Mouse (Mus musculus) spleen, postnatal 10 days (tissue): ENCODE measurements around the gene Gcc1.

Experiments
- DNase-seq, 2 experiments: peaks; one replicate each; pipeline ENCODE4 v3.0.0; 2021 to 2022; ENCODE audit warnings: low spot score in 2 of 2

Gcc1 gene

DNA sequence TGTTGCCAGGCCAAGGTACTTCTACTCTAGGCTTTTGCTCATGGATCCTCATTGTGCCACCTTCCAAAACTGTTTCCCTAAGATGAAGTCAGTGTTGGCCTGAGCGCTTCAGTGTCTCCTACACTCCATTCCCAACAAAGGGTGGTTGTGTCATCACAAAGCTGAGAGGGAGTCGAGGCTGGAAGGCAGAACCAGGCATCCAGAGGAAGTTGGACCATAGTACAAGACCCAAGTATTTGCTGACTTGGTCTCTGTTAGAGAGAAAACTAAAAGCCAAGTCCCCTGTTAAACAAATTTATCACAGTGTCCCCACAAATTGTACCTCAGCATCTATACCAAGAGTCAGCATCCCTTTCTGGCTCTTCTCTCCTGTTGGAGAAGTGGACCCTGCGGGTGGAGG is at the start of gene Gcc1:
Gene Gcc1, minus strand, starts transcription at position 101 of the 400 bp plus-strand sequence.
- no peak for DNase-seq

DNA sequence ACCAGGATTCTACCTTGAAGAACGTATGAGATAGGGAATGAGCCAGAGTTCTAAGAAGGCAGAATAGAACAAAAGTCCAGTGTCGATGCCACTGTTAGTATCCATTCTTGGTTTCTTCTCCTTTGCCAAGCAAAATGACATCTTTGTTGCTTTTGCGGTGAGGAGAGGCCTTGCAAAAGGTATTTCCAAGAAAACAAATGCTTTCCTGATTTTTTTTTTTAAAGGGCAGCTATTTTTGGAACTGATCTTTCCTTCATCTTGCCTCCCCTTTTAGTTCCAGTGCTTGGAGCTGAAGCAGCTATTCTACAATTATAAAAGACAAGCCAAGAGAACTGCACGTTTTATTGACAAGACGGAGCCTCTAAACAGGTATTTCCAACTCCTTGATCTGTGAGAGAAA is 46.6 kb upstream of the Gcc1 start, which contains the start of gene Snd1:
Gene Snd1, plus strand, starts transcription at position 301 of the 400 bp plus-strand sequence.
- DNase-seq: no peak

DNA sequence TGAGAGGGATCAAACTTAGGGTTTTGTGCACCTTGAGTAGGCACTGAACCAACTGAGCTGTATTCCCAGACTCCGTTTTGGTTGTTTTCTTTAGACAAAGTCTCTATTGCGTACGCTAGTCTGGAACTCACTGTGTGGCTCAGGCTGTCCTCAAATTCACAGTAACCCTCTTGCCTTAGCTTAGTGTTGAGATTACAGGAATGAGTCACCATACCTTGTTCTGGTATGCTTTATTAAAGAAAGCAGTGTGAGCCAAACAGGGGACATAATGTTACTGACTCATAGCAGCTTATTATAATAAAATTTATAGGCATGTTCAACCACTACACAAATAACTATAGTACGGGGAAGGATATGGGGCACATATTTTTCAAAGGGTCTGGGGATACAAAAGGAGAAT is 46.0 kb upstream of the Gcc1 start:
- DNase-seq: no peak

DNA sequence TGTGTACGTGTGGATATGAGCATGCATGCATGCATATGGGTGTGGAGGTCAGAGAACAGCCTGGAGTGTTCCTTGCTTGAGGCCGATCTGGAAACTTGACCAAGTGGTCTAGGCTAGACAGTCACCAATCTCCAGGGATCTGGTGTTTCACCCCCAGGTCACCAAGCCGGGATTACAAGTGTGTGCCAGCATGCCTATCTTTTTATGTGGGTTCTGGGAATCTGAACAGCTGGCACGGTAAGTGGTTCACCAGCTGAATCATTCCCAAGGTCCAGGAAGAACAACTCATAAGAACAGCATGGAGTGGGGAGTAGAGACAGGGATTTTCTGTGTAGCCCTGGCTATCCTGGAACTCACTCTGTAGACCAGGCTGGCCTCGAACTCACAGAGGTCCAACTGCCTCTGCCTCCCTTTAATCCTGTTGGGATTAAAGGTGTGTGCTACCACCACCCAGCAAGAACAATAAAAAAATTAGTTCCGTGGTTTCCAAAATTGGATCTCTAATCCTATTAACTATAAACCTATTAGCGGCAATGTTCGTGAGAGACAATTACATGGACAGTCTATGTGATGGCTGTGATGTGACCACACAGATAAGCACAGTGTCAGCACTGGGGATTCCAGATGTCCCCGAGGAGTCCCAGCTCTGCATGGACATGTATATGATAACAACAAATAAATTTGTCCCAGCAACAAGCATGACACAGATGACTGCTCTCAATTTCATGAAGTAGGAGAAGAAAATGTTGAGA is 43.3 kb upstream of the Gcc1 start:
- DNase-seq: no peak

DNA sequence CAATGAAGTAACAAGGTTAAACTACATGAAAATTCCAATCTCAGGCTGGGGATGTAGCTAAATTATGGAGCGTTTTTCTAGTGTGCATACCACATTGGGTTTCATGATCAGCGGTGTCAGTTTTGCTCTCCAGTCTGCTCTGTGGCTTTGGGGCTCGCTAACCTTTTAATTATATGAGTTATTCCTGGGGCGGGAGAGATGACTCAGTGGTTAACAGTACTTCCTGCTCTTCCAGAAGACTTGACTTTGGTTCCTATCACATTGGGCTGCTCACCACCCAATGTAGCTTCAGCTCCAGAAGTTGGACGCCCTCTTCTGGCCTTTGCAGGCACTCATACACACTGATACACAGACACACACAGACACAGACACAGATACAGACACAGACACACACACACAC is 42.4 kb upstream of the Gcc1 start:
- no peak for DNase-seq

DNA sequence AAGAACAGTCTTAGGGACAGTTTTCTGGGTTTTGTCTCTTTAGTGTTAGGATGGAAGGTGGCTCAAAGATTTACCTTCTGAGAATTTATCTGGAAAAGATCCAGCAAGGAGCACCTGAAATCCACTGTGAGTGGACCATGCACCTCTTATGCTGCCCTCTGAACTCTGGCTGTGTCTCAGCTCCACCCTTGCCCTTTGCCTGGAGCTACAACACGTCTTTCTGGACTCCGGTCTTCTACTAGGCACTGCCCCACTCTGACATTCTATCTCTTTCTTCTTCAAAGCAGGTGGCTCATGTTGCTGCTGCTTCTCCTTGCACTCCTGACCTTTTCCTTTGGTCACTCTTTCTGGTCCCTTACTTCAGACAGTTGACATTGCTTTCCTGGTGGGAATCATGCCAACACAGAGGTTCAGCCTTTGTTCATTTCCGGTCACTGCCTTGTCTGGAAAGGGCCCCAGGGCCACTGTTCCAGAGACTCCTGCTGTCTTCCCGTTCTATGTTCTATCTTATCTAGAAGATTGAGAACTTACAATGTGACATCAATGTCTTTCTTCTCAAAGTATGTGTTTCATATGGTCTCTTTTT is 41.9 kb upstream of the Gcc1 start:
- DNase-seq: no peak

DNA sequence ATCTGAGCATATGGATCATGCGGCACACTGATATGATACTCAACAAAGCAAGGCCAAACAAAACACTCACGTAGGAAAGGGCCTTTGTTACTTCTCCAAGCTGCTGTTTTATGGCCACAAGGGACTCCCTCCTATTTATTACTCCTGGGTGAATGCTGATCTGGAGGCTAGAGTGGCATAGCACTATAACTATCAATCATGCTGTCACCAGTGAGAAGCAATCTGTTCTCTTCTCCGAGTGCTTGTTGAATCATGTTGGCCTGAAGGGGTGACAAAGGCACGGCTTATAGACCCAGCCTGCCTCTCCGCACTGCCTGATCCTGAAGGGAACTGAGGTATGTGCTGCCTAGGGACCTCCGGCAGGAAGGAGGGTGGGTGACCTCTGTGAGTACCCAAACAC is 36.4 kb upstream of the Gcc1 start:
- no peak for DNase-seq

DNA sequence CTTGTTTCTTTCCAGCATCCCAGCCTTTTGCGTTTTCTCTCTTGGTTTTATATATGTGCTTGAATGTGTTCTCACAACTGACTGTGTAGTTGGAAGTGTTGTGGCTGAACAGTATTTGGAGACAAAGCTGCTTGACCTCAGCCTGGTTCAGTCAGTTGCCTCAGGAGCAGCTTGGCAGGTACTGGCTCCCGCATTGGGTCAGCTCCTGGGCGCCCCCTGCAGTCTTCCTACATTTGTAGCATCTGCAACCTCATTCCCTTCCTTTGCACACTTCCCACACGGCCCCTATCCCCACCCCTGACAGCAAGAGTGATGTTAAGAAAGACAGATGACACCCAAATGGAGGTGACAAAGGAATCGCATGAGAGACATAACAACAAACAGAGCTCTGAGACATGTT is 32.3 kb upstream of the Gcc1 start:
- DNase-seq: peak; percentile 35 to 68

DNA sequence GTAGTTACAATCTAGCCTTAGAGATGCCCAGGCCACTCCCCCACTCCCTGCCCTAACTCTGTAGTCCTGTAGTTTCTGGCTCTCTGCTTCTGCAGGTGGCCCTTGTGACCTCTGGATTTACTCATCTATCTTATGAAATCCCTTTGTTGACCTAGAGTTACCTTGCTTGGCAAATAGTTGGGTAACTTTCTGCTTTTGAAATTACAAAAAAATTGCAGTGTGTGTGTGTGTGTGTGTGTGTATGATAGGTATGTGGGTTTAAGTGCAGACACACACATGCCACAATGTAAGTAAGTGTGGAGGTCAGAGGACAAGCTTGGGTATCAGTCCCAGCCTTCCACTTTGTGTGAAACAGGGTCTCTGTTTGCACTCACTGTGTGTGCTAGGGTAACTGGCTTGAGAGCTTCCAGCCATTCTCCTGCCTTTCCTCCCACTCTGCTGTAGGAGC is 31.1 kb upstream of the Gcc1 start:
- no peak for DNase-seq

DNA sequence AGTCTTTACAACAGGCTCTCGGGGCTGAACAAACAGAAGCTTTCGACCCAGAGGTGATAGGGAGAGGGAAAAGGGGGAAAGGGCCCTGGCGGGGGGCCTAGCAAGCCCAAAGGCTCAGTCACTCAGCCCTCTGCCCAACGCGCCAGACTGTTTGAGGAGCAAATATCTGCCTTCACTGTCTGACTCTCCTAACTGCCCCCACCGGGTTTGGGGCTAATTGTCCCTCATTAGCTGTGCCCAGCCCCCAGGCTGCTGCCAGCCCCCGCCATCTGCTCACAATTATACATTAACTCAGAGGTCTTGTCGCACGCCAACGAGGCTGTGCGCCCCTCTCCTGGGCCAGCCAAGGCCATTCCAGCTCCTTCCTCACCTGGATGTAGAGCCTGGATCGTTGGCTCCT is 22.8 kb upstream of the Gcc1 start:
- no peak for DNase-seq

DNA sequence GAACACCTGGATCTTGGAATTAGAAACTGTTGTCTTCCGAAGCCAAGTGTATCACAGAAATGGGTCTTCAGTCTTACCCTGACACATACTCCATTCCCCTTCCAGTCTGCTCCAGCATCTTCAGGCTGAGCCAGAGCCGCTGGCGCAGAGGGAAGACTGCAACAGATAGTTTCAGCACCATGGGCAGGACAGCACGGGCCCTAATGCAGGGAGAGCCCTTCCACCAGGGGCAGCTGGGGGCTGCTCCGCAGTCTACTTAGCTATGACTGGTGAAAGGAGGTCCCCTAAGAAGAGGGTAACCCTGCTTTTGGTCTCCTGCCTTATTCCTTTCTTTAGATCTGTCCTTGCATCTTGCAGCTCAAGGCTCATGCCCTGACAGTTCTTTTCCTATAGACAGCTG is 22.3 kb upstream of the Gcc1 start:
- no peak for DNase-seq

DNA sequence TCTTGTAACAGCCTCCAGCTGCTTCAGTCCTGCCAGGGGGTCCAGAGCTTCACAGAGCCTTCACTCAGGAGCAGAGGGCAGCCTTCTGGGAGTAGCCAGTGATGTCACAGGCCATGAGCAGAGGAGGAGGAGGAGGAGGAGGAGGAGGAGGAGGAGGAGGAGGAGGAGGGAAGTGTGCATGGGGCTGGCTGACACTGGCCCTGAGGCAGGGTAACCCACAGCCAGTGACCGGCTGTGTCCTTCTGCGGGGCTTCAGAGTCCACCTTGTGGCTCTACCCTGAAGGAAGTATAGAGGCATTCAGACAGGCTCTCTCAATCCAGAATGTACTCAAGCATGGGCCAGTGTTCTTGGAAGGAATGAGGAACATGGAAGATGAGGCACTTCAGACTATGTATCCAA is 21.1 kb upstream of the Gcc1 start, which contains the start of gene Pax4:
Gene Pax4, minus strand, starts transcription at position 101 of the 400 bp plus-strand sequence.
- DNase-seq: no peak

DNA sequence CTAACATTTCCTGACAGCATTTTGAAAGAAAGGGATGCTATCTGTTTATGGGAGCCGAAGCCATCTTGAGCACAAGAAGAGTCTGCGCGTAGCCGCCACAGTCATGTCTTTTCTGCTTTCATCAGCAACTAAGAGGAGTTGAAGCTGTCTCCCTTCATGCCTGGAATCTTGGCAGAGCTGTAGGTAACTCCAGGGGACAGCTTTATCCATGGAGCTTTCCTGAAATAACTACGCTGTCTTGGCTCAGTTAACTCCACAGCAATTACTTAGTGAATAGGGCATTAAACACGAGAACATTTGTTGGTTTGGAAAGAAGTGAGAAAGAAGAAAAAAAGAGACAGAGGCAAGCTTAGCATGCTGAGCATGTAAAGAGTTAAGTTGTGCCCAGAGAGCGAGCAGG is 19.7 kb upstream of the Gcc1 start:
- no peak for DNase-seq

DNA sequence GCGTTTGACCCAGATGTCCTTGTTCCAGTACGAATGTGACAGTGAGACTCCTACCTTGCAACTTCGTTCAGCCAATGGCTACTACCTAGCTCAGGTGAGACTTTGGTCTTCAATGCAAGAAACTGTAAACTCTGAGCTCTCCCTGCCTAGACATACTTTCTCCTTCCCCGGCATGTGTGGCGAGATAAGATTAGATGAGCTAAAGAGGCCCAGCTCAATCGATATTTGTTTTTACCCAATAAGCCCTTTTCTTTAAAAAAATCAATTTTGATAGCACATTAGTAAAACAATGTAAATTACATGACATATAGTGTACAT is 3.3 kb upstream of the Gcc1 start:
- no peak for DNase-seq

DNA sequence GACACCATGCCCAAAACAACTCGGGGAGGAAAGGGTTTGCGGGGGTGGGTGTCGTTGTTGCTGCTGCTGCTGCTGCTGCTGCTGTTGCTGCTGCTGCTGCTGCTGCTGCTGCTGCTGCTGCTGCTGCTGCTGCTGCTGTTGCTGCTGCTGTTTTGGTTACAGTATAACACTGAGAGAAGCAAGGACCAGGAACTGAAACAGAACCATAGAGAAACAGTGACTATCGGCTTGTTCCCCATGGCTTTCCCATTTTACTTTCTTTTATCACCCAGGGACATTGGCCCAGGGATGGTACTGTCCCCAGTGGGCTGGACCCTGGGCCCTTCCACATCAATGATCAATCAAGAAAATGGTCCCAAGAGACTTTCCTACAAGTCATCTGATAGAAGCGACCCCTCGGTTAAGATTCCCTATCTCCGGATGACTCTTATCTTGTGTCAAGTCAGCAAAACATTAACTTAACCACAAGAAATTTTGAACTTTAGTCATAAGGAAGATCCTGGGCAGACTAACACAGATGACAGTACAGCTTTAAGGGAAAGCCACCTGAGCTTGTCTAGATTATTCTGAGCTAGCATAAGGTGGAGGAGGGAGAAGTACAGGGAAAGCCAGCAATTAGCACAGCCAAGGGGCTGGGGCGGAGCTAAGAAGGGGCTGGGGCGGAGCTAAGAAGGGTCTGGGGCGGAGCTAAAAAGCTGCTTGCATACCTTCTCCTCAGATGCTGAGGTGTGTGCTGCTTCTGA is 2.8 kb upstream of the Gcc1 start:
- no peak for DNase-seq

DNA sequence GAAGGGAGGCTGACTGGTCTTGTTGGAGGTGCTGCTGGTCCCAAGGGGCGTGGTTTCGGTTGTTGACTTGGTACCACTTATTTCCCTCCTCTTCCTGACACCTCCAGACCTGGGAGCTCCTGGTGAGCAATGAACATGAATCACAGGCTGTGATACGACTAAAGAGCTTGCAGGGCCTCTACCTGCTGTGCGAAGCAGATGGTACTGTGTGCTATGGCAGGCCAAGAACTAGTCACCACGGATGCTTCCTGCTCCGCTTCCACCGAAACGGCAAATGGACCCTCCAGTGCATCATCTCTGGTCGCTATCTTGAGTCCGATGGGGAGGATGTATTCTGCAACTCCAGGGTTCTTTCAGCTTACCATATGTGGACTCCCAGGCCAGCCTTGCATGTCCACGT is 1.7 kb upstream of the Gcc1 start:
- DNase-seq: no peak

DNA sequence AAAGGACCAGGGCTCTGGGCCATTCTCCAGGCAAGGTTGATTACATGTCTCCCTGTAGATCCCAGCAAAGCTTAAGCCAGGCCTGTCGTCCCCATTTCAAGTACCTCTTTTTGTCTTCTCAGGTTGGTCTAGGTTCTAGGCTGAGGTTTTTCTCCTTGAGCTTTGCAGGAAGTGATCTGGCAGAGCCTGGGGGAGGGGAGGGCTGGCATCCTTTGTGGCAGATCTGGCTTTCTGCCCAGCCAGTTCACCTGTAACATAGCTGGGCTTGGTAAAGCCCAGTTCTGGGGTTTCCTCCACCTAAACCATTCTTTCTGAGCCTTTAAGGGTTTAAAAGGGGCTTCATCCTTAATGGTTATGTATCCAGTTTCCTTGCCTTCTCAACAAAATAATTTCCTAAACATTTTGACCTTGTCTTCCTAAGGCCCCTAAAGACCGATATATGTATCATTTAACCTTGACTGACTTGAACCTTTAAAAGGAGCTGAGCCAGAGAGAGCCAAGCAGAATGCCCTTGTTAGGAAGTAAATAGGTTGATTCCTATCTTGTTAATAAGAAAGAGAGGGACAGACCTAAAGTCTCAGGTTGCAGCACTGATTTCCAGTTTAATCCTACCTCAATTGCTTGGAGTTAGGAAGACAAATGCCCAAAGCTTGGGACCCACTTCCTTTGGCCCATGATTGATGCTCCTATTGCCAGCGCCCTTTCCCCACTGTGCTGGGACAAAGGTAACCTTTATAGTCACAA is 922 bp downstream of the Gcc1 start, which contains the start of gene Fscn3:
Gene Fscn3, plus strand, starts transcription at position 694 of the 744 bp plus-strand sequence.
- no peak for DNase-seq

DNA sequence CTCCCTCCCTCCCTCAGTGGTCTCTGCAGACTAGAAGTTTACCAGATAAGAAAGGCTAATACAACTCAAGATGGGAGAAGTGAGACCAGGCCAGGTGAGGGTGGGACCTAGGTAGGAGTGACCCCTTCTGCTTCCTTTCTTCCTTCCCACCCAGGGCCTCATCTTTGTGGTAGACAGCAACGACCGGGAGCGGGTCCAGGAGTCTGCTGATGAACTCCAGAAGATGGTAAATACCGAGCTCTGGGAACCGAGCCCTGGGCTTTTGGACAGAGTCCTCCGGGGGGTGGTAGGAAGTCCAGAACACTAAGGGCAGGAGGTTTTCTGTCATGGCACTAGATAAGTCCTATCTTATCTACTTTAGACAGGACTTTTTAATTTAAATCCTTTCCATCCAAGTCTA is 3.2 kb downstream of the Gcc1 start:
- DNase-seq: peak; percentile 26 to 27

DNA sequence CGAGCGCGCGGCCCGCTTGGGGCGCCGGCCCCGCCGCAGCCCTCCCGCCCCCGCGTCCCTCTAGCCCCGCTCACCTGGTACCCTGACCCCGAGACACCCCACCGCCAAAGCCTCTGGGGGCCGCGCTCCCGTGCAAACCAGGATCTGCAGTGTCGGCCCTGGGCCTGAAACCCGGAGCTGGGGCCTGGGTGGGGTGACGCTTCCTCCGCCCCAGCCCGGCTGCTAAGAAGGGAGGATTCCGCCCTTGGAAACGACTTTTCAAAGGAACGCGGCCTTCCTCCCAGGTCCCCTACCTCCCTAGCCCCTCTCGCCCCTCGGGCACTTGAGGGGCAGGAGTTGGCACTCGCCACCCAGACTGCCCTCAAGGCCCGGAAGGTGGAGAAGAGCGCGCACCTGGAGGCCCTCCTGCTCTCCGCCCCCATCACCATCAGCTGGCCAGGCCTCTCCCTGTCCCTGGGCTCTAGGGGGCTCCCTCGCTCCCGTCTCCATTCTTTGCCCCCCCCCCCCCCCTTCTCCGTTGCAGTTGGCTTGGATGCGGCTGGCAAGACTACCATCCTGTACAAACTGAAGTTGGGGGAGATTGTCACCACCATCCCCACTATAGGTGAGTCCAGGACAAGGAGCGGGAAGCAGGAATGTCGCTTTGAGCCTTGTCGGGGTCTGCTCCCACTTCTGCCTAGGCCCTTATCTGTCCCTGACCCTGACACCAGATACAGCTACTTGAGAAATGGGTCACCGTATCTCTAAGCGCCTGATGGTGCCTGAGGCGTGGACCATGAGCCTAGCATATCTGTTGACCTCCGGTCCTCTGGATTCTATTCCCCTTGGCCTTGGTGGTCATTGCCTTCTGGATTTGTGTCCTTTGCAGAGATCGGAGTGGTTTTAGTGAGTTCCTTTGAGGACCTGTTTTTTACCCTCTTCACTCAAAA is 4.2 kb downstream of the Gcc1 start:
- peak; percentile 70 to 76 for DNase-seq

DNA sequence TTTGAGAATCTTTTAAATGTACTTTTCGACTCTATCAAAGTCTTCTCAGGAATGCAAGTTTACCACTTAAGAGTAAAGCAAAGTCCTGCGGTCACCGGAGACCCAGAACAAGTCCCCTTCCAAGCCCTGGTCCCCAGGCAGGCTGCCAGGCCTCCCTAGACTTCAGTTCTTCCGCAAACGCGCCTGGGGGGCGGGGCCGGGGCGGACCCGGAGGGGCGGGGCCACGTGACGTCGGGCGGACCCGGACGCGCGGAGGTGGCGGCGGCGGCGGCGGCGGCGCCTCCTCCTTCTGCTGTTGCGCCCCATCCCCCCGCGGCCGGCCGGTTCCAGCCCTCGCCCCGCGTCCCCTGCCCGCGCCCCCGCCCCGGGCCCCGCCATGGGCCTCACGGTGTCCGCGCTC is 4.9 kb downstream of the Gcc1 start, which contains the start of gene Arf5:
Gene Arf5, plus strand, starts transcription at position 248 of the 400 bp plus-strand sequence.
- peak; percentile 97 to 98 for DNase-seq
